Mouse (Mus musculus) liver, embryonic 12.5 days (tissue): ENCODE data around the gene Olfr593. TPM values are rescaled to one million over a fixed set of nuclear protein-coding genes. Genes with fewer than 3 reads are reported as not detected.
"Not testable (repeated sequence)": the region's sequence is repeated elsewhere in the genome, so short reads cannot be mapped to it uniquely, and the experiment has no call there.

Experiments used
- ATAC-seq: fragments of 200-750 bp; cut with Nextera tagmentation; 2 replicates; pipeline ENCODE4 v1.8.0; 2017; ENCODE audit warnings: moderate number of reproducible peaks, mild to moderate bottlenecking, moderate library complexity
- H3K27ac ChIP-seq: fragments of 300-500 bp; sonication (generic); 2 replicates; pipeline ENCODE4 v1.5.1; 2016; ENCODE audit warnings: mild to moderate bottlenecking
- H3K27me3 ChIP-seq: fragments of 300-500 bp; sonication (generic); replicated peaks from 2 replicates; pipeline ENCODE4 v1.6.1; 2016; ENCODE audit warnings: mild to moderate bottlenecking, moderate library complexity
- H3K36me3 ChIP-seq: fragments of 300-500 bp; sonication (generic); 2 replicates; pipeline ENCODE4 v1.6.1; 2016; ENCODE audit warnings: mild to moderate bottlenecking, moderate library complexity
- H3K4me1 ChIP-seq: fragments of 300-500 bp; sonication (generic); 2 replicates; pipeline ENCODE4 v1.6.1; 2016
- H3K4me2 ChIP-seq: fragments of 300-500 bp; sonication (generic); 2 replicates; pipeline ENCODE4 v1.6.1; 2016; ENCODE audit warnings: mild to moderate bottlenecking, moderate library complexity
- H3K4me3 ChIP-seq: fragments of 300-500 bp; sonication (generic); 2 replicates; pipeline ENCODE4 v1.5.1; 2016; ENCODE audit warnings: mild to moderate bottlenecking, moderate library complexity
- H3K9ac ChIP-seq: fragments of 300-500 bp; sonication (generic); 2 replicates; pipeline ENCODE4 v1.6.1; 2016; ENCODE audit warnings: mild to moderate bottlenecking, moderate library complexity
- H3K9me3 ChIP-seq: fragments of 300-500 bp; sonication (generic); replicated peaks from 2 replicates; pipeline ENCODE4 v1.6.1; 2016; ENCODE audit warnings: mild to moderate bottlenecking, moderate library complexity
- WGBS: fragments of 180-500 bp; shearing (Covaris S2); methylation state at CpG from one replicate; pipeline ENCODE4 v1.1.7; 2016; ENCODE audit not compliant: insufficient replicate concordance; 5-methylcytosine and 5-hydroxymethylcytosine counted together
- microRNA-seq: library from miRNA; unstranded; fragments of <30 nt; microRNA quantifications from one replicate; pipeline ENCODE4, GENCODE M21; 2017
- polyA plus RNA-seq: library from polyadenylated mRNA; unstranded; fragments of >200 nt; fragmentation: Nextera tagmentation; extraction: Ambion mirVana; gene quantifications from 2 replicates; pipeline ENCODE4 v1.2.1, GENCODE M21; 2016

Gene Olfr593
- polyA plus RNA-seq = not detected in 2 replicates

- Histone ChIP-seq H3K9ac (no peak within 1 kb of the TSS), H3K27me3 (no peaks in the 10 kb centered on the region), H3K36me3 (no peaks in the 10 kb centered on the region), H3K9me3 (no peaks in the 10 kb centered on the region), H3K4me3 (no peak within 1 kb of the TSS), H3K4me2 (no peak within 1 kb of the TSS), H3K4me1 (no peaks in the 10 kb centered on the region), H3K27ac (no peak within 1 kb of the TSS)
- 43% methylated on average over 1 of the region's 1 CpGs for WGBS
- ATAC-seq = no peak
These were observed at the start of gene Olfr593 for GRCm38 (mm10) chr7:103211562-103211961. Gene Olfr593 (plus strand): TSS chr7:103211862.

- Histone ChIP-seq H3K27ac (no peak overlapping the region), H3K27me3 (no peaks in the 10 kb centered on the region), H3K9ac (no peak overlapping the region), H3K4me3 (no peak overlapping the region), H3K36me3 (no peaks in the 10 kb centered on the region), H3K4me2 (no peak overlapping the region), H3K4me1 (no peaks in the 10 kb centered on the region), H3K9me3 (no peaks in the 10 kb centered on the region)
- ATAC-seq = no peak
- 52% methylated on average over 5 of the region's 5 CpGs for WGBS
These were observed 42.0 kb upstream of the Olfr593 start for GRCm38 (mm10) chr7:103169697-103170096.

- H3K36me3 ChIP-seq = no peaks in the 10 kb centered on the region
- no peaks in the 10 kb centered on the region for H3K27me3 ChIP-seq
- WGBS = 60% methylated on average over 1 of the region's 1 CpGs
- no peak within 1 kb of the TSS for H3K9ac ChIP-seq
- ATAC-seq = no peak
- no peak within 1 kb of the TSS for H3K27ac ChIP-seq
- no peak within 1 kb of the TSS for H3K4me2 ChIP-seq
- H3K4me1 ChIP-seq = no peaks in the 10 kb centered on the region
- 0 out of 2 replicates have a peak, but pooled peaks cover 4% of the 10 kb centered on the region for H3K9me3 ChIP-seq
- H3K4me3 ChIP-seq = no peak within 1 kb of the TSS
These were observed 33.4 kb upstream of the Olfr593 start, which contains the start of gene Olfr591 for GRCm38 (mm10) chr7:103178240-103178639. Gene Olfr591 (minus strand): TSS chr7:103178340.

- H3K9me3 ChIP-seq, H3K4me3 ChIP-seq, H3K36me3 ChIP-seq, ATAC-seq, H3K27ac ChIP-seq, H3K9ac ChIP-seq, H3K4me1 ChIP-seq, H3K27me3 ChIP-seq, H3K4me2 ChIP-seq: not testable (repeated sequence)
- WGBS = 56% methylated on average over 1 of the region's 1 CpGs
These were observed 27.2 kb upstream of the Olfr593 start, which contains the start of gene Olfr592 for GRCm38 (mm10) chr7:103184503-103184902. Gene Olfr592 (plus strand): TSS chr7:103184803.

GRCm38 (mm10) chr7:103212050-103212449 lies 388 bp downstream of the Olfr593 start:
- H3K27me3 ChIP-seq, H3K9me3 ChIP-seq, H3K4me3 ChIP-seq, H3K9ac ChIP-seq, ATAC-seq, H3K4me2 ChIP-seq, H3K36me3 ChIP-seq, H3K4me1 ChIP-seq, H3K27ac ChIP-seq: not testable (repeated sequence)
- 69% methylated on average over 5 of the region's 5 CpGs for WGBS

- H3K9me3 ChIP-seq = no peaks in the 10 kb centered on the region
- no peak within 1 kb of the TSS for H3K27ac ChIP-seq
- H3K4me1 ChIP-seq = no peaks in the 10 kb centered on the region
- H3K4me3 ChIP-seq = no peak within 1 kb of the TSS
- no peaks in the 10 kb centered on the region for H3K36me3 ChIP-seq
- no peak within 1 kb of the TSS for H3K9ac ChIP-seq
- no peak within 1 kb of the TSS for H3K4me2 ChIP-seq
- no peaks in the 10 kb centered on the region for H3K27me3 ChIP-seq
- no peak for ATAC-seq
These were observed 5.0 kb downstream of the Olfr593 start, which contains the start of gene Olfr594 for GRCm38 (mm10) chr7:103216696-103217095. Gene Olfr594 (plus strand): TSS chr7:103216996.

- H3K4me2 ChIP-seq, ATAC-seq, H3K27ac ChIP-seq, H3K36me3 ChIP-seq, H3K4me1 ChIP-seq, H3K4me3 ChIP-seq, H3K27me3 ChIP-seq, H3K9me3 ChIP-seq, H3K9ac ChIP-seq: not testable (repeated sequence)
These were observed 40.7 kb downstream of the Olfr593 start, which contains the start of gene Usp17ld for GRCm38 (mm10) chr7:103252405-103252804. Gene Usp17ld (minus strand): TSS chr7:103252505.

Small RNAs within 50 kb of the gene (microRNA-seq; reads per million reads assigned to microRNA genes)
- not detected for gene Gm25171

Other genes starting within 250 kb of the Olfr593 start
- not detected in 2 replicates for gene Olfr576, start 249.2 kb upstream of the Olfr593 start, polyA plus RNA-seq
- not detected in 2 replicates for gene Olfr577, start 235.9 kb upstream of the Olfr593 start, polyA plus RNA-seq
- not detected in 2 replicates for gene Olfr578, start 222.5 kb upstream of the Olfr593 start, polyA plus RNA-seq
- gene Olfr582, start 173.8 kb upstream of the Olfr593 start, polyA plus RNA-seq = not detected in 2 replicates
- not detected in 2 replicates for gene Olfr583, start 160.6 kb upstream of the Olfr593 start, polyA plus RNA-seq
- gene Olfr584, start 130.0 kb upstream of the Olfr593 start, polyA plus RNA-seq = not detected in 2 replicates
- gene Olfr585, start 114.1 kb upstream of the Olfr593 start, polyA plus RNA-seq = not detected in 2 replicates
- not detected in 2 replicates for gene Olfr586, start 86.2 kb upstream of the Olfr593 start, polyA plus RNA-seq
- gene Olfr588-ps1, start 71.0 kb upstream of the Olfr593 start, polyA plus RNA-seq = not detected in 2 replicates
- not detected in 2 replicates for gene Olfr589, start 55.5 kb upstream of the Olfr593 start, polyA plus RNA-seq
- not detected in 2 replicates for gene Olfr591, start 33.5 kb upstream of the Olfr593 start, polyA plus RNA-seq
- not detected in 2 replicates for gene Olfr592, start 27.1 kb upstream of the Olfr593 start, polyA plus RNA-seq
- gene Olfr594, start 5.1 kb downstream of the Olfr593 start, polyA plus RNA-seq = not detected in 2 replicates
- gene Usp17ld, start 40.6 kb downstream of the Olfr593 start, polyA plus RNA-seq = not detected in 2 replicates
- not detected in 2 replicates for gene Olfr596, start 93.8 kb downstream of the Olfr593 start, polyA plus RNA-seq
- not detected in 2 replicates for gene Olfr597, start 104.5 kb downstream of the Olfr593 start, polyA plus RNA-seq
- not detected in 2 replicates for gene Olfr598, start 111.7 kb downstream of the Olfr593 start, polyA plus RNA-seq
- not detected in 2 replicates for gene Olfr599, start 124.1 kb downstream of the Olfr593 start, polyA plus RNA-seq
- not detected in 2 replicates for gene Olfr600, start 137.8 kb downstream of the Olfr593 start, polyA plus RNA-seq
- not detected in 2 replicates for gene Olfr601, start 150.8 kb downstream of the Olfr593 start, polyA plus RNA-seq
- not detected in 2 replicates for gene Olfr603, start 174.3 kb downstream of the Olfr593 start, polyA plus RNA-seq
- gene Usp17lc, start 203.2 kb downstream of the Olfr593 start, polyA plus RNA-seq = not detected in 2 replicates
- gene Olfr605, start 233.6 kb downstream of the Olfr593 start, polyA plus RNA-seq = not detected in 2 replicates
- not detected in 2 replicates for gene Olfr606, start 237.2 kb downstream of the Olfr593 start, polyA plus RNA-seq